Mouse (Mus musculus) monocyte, adult 5-6 weeks (primary cell): ENCODE measurements around the gene Zfand2a. TPM values are rescaled to one million over a fixed set of nuclear protein-coding genes. Genes with fewer than 3 reads are reported as not detected.

Source experiments
- ATAC-seq: fragments of 153-309, 156-312 bp; replicated peaks from 2 replicates; pipeline ENCODE4 v1.8.0; 2017; ENCODE audit warnings: mild to moderate bottlenecking; ENCODE audit not compliant: low TSS enrichment, insufficient number of reproducible peaks, severe bottlenecking, poor library complexity, low FRiP score
- total RNA-seq: library from RNA; stranded (forward); fragments of 200-1000, 200-491, 200-594 nt; gene quantifications from 3 replicates; pipeline ENCODE4 v1.2.3, GENCODE M21; 2017

Zfand2a gene
- total RNA-seq, 1 experiment from 2014 or later, result 53.0 TPM

DNA sequence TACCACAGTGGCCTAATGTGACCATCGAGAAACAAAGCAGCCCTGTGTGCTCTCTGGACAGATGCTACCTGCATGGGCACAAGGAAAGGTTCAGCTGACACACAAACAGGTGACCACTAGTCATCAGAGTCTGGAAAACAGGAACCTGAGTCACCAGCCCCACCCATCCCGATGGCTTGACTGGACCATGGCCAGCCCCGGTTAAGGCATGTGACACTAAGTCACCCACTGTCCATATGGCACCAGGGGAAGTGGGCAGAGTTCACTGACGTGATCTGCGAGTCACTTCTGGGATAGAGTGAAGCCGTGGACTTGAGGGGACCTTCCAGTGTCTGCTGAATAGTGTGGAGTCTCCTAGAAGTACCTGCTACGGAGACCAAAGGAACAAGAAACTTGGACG, 5.3 kb downstream of the Zfand2a start:
- 0 out of 2 replicates have a peak, but pooled peaks have one; percentile 23 for ATAC-seq

DNA sequence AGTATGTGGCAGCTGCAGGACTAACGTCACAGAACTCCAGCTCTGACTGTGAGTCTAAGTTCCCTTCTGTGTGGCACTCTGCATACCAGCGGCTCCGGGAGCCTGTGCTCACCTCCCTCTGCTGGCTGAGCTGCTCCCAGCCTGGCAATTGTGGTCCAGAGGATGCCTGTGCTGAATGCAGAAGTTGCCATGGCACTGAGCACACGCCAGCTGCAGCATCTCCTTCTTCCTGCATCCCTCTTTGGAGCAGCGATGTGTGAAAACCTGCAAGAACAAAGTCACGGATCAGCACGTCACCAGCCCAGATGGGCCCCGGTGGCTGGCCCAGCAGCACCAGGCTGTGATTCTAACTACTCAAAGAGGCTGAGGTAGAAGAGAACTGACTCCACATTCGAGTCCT, 9.6 kb downstream of the Zfand2a start:
- ATAC-seq, result no peak

DNA sequence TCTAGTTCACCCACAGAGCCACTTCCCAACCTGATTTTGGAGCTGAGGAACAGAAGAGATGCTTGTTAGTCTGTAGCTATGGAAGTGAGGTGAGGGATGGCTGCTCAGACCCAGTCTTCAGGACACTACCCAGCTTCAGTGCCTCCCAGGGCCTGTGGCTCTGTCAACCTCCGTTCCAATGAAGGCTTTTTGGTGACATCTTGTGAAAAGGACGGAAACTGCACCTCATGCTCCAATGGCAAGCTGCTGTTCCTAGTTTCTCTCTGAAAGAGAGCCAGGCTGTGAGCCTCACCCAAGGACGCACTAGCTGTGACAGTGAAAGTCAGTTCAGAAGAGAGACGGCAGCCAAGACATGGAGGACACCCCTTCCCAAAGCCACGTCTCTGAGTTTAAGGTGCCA, 16.4 kb downstream of the Zfand2a start:
- ATAC-seq, result no peak

DNA sequence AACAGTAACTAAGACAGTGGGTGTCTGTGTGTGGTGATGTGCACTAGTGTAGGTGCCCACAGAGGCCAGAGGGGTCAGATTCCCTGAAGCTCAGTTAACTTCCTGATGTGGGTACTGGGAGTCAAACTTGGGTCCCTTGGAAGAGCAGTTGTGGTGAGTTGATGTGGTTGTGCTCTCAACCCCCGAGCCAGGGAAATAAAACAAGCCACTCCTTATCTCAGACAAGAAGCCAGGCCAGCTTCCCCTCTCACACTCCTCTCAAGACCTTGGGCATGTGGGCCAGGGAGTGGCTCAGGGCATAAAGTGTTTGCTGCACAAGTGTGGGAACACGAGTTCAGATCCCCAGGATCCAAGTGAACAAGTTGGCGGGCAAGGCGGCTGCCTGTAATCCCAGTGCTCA, 17.5 kb downstream of the Zfand2a start:
- ATAC-seq, result no peak

DNA sequence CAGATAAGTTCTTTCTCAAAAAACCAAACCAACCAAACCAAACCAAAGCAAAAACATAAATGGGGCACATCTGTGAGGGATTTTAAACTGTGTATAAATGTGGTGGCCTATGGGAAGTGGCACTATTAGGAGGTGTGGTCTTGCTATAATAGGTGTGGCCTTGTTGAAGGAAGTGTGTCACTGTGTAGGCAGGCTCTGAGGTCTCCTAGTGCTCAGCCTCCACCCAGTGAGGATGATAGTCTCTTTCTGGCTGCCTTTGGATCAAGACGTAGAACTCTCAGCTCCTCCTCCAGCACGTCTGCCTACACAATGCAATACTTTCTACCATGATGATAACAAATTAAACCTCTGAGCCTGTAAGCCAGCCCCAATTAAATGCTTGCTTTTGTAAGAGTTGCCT, 18.0 kb downstream of the Zfand2a start:
- no peak for ATAC-seq

DNA sequence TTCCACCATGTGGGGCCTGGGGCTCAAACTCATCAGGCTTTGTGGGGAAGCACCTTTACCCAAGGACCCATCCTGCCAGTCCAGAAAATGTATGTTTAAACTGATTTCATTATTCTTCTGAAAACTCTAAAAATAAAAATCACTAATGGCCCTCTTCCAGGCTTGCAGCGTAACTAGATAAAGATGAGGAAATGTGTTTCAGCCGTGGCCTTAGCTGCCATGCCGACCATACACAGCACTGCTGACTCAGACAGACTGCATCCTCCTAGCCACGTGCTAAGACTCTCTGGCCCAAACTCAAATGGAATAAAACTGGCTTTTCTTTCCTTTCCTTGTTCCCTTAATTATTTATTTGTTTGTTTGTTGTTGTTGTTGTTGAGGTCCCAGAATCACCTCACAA, 19.5 kb downstream of the Zfand2a start:
- ATAC-seq, result no peak

DNA sequence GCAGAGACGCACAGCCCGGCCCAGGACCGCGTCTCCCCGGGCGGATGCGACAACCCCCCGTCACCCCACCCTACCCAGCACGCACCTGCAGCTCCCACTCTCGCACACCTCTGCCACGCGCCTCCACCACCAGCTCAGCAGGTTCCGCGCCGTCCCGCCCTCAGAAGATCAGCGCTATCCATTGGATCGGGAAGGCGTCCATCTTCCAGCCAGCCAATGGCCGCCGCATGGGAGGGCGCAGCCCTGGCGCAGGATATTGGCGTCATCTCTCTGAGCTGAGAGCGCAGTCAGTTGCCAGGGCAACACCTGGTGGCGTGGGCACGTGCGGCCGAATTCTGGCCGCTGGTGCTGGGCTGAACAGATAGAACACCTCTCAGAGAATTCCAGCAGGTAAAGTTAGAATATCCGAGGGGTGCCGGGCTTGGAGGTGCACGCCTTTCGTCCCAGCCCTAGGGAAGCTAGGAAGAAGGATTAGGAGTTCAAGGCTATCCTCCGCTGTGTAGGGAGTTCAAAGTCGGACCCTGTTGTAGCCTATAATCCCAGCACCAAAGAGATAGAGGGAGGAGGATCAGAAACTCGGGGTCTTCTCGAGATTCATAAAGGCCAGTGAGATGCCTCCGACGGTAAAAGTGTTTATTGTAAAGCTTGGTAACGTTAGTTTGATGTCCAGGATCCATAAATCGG, 23.8 kb downstream of the Zfand2a start, which contains the start of gene 3110082I17Rik:
Gene 3110082I17Rik (minus strand): TSS at position 144 of the 684 bp plus-strand sequence.
- peak; percentile 100 for ATAC-seq

DNA sequence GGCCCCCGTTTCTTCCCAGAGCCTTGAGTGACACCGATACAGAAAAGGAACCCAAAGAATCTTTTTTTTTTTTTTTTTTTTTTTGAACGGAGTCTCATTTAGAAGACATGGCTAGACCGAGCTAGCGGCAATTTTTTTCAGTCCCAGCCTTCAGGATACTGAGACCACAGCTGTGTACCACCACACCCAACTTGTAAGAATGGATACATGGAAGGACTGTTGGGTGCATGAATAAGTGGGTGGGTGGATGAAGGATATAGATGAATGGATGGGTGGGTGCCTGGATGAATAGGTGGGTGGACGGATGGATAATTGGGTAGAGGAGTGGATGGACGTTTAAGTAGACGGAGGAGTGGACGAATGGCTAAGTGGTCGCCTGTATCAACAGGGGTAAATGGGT, 24.4 kb downstream of the Zfand2a start:
- no peak for ATAC-seq

DNA sequence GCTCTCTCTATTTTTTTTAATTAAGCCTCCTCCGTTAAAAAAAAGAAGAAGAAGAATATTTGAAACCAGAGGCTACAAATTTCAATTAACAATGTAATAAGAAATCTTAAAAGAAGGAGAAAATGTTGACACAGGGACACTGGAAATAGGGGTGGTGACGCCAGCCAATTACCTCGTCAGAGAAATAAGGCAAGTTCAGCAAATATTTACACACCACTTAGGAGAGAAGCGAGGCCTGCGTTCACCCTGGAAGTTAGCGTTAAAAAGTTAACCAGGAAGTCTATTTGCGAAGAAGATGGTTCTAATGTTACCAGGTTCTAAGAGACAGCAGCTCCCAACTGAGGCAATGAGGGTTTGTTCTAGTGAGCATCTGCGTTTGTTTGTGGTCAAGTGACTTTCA, 27.1 kb downstream of the Zfand2a start:
- ATAC-seq, result no peak

DNA sequence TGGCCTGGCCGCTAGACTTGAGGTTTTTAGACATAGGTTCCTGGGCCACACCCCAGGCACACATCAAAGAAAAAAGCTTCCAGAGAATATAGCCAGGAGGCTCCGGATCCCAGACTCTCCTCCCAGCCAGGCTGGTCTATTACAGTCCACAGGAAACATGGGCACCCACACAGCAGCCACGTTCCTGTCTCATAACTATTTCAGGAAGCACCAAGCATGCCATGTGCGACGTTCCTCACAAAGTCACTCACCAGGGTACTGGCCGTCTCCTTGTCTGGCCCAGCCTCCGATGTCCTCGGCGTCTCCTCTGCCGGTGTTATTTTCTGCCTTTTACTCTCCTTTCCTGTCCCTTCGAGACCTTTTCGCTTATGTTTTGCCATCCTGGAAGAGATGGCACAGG, 29.2 kb downstream of the Zfand2a start:
- ATAC-seq, result no peak

DNA sequence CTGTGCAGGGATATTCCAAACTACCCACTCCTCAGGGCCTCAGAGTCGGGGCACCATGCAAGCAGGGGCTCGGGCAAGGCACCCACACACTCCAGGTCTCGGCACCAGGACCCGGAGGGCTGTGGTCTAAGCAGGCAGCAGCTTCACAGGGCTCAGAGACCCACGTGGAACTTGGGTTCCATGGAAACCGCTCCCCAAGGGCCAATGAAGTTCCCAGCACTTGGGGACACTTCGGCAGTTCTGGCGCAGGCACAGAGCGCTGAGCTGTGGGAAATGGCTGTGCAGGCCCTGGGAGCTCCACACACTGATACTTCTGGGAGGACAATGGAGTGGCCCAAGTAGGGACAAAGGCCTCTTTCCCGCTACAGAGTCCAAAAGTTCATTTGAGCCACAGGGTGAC, 31.3 kb downstream of the Zfand2a start:
- no peak for ATAC-seq

DNA sequence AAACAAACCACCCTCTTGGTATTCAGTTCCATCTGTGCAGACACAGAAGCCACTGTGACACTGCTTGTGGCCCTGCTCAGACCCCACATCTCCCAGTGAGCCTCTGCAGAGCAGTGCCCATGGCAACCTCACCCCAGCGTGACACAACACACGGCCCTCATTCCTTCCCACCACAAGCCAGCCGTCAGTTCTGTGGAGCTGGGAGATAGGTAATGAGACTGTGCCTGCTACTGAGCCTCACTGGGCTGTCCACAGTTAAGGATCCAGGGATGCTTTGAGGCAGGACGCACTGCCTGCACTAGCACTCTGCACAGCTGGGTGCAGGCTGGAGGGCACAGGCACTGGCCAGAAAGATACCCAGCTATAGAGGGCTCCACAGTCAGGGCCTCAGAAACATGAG, 34.4 kb downstream of the Zfand2a start:
- no peak for ATAC-seq

DNA sequence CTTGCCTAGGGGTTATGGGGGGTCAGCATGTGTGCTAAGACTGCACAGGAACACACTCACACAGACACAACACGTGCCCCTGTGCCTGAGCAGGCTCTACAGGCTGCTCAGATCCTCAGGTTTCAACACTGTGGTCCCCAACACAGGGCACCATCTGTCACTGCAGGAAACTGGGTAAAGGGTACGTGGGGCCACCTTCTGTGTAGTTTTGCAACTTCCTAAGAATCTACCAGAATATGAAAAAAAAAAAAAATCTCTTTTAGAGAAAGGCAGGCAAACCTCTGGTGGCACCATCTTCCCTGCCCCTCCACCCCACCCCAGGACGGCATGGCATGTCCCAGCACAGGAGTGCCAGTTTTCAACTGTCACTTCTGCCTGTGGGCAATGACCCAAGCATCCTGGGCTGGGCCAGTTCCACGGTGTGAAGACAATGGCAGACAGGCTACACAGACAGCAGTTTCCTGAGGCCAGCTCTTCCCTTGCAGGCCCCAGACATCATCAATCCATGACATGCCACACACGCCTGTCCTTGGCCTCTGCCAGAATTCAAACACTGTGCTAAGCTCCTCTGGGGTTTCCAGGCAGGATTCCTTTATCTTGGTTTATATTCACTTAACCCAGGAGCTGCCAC, 35.1 kb downstream of the Zfand2a start:
- 0 out of 2 replicates have a peak, but pooled peaks have one; percentile 11 for ATAC-seq

DNA sequence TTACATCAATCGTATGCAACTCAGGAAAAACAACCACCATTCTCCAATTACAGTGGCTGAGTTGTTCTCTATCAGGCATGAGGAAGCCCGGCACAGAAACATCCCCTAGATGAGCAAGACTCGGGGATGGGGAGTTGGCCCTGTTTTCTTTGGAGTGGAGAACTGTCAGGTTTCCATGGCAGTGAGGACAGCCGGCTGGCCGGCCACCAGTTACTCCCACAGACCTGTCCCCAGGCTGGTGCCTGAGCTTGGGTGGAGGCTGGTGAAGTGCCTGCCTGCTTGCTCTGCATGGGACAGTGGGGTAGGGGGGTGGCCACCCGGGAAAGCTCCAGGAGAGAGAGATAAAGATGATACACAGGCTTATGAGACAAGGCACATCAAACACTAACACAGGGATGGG, 36.3 kb downstream of the Zfand2a start:
- no peak for ATAC-seq

DNA sequence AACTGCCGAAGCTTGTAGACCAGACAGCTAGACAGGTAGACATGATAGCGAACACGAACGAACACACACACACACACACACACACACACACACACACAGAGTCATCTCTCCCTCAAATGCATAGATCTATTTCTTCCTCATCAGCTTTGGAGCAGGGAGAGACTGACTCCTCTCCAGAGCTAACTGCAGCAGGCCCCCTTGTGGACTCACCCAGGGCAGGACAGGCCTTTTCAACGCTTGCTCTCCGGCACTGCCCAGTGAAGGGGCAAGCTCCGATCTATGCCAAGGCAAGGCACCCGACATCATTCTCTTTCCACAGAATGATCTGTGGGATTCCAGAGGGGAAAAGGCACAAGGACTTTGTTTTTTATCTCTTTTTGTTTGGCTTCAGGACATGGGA, 39.1 kb downstream of the Zfand2a start:
- ATAC-seq, result no peak

DNA sequence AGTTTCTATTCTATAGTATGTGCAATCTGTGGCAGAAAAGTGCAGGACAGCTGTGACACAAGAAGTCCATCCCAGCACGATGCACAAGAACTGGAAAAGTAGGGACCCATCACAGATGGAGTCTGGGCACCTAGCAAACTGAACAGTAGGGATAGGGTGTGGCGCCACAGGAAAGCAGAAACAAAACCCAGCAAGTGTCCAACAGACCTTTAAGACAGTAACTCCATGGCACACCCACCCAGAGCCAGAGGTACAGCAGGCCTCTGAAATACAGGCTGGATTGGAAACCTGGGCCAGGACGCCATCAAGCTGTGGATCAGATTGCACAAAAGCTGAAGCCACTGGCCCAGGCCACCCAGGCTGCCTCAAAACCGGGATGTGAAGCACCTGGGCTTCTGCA, 41.4 kb downstream of the Zfand2a start:
- ATAC-seq, result no peak

DNA sequence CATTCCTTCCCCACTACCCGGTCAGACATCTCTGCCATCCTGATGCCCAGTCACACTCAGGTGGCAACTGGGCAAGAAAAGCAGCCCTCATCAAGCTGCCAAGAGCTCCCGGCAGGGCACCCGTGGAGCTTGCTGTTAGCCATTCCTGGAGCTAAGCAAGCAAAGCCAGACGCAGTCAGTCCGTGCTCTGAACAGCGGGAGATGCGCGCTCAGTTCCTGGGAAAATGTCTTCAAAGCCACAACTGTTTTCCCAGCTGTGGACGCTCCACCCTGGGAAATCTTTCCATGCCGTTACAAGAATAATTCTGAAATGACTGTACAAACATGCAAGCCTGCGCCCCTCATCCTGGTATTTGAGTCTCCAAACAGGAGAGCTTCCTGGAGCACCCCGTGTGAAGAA, 41.9 kb downstream of the Zfand2a start:
- no peak for ATAC-seq

DNA sequence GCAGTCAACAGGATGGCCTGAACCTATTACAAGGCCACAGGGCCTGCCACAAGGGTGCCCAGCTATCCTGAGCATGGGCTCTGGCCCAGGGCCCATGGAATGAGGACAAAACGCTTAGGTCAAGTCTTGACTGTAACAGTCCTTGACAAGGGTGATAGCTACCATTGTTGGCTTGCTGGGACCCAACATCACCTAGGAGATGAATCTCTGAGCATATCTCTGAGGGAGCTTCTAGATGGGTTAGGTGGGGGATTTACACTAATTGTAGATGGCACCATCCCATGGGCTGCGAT, 42.7 kb downstream of the Zfand2a start:
- ATAC-seq, result no peak

DNA sequence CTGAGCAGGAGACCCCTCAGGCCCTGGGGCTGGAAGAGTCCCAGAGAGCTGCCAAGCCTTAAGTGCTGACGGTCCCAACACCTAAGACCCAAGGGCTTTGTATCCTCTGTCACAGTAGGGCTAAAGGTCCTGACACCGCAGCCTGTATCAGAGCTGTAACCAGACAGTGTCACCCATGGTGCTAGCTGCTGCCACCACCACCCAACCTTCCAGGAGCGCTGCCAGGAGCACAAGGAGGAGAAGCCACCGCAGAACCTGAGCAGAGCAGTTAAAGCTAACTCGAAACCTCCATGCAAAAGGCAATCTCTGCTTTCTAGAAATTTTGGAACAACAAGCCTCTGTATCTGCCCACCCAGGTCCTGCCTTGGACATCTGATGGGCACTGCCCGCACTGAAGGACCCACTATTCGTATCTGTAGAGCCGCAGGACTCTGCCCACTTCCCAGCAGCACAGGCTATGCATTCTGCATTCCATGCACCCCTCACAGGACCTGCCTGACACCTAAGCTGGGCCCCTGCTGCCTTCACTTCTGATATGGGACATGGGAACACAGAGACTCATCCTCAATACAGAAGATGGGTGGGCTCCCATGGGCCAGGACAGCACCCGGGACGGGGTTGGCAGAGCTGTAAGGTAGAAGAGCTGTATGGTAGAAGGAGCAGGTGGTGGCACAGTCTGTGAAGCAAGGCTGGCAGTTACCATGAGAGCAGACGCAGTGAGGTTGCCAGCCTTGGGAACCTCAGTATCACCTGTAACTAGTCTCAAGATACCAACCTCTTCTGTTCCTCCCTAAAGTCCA, 43.2 kb downstream of the Zfand2a start:
- no peak for ATAC-seq

DNA sequence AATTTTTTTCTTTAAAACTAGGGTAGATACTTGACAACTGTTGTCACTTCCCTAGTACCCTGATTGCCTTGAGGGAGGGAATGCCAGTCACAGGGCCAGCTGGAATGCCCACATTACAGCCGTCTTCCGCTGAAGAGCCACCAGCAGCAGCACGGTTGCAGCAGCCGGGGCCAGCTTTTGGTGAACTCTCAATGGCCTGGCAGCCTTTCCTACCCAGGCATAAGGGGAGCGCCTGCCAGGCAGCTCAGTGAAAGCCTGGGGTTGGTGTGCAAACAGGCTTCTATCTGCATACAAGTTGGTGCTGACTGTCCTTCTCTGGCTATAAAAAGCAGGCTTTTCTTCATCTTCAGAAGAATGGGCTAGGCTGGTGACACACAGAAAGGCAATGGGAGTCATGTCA, 43.9 kb downstream of the Zfand2a start:
- ATAC-seq, result no peak
